Comparison of ENCODE assay signal across 14 mouse cellular contexts in the genomic region with DNA sequence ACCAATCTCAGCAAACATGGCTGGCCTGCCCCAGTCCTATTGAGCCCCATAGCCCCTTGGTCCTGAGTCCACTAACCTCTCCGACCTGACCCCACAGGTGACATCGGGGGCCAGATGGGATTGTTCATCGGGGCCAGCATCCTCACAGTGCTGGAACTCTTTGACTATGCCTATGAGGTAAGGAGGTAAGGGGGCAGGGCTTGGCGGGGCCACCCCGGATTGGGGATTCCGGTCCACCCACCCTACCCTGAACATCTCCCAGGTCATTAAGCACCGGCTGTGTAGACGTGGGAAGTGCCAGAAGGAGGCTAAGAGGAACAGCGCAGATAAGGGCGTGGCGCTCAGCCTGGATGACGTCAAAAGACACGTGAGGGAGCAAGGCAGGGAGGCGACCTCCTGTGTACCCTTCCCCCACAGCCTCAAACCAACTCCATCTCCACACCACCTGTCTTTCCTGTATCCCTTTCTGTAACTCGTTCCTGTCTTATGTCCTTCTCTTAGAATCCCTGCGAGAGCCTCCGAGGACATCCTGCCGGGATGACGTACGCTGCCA. TPM values are rescaled to one million over a fixed set of nuclear protein-coding genes. Genes with fewer than 3 reads are reported as not detected.
DNase-seq lines count a peak whose midpoint lies in the region; ATAC-seq and TF ChIP-seq lines count a peak whose summit lies in the region.
"Had no signal": no experiment of that assay in that cellular context is flagged by ENCODE, and none has a peak within 500 bp of the region (broad histone marks: within the 10 kb centered on the region; RNA-seq: fewer than 3 reads in every experiment).

No protein-coding gene starts in this region.

- H3K36me3 ChIP-seq in neural tube, embryonic 12.5 days, result peaks cover 33% of the 10 kb centered on the region
- H3K36me3 ChIP-seq in myocyte (ENCODE audit: control insufficient read depth, insufficient read depth), result no peaks in the 10 kb centered on the region
- H3K36me3 ChIP-seq: lung, embryonic 15.5 days had no signal

- H3K79me2 ChIP-seq in myocyte (ENCODE audit: control insufficient read depth, insufficient read depth), result peaks cover 21% of the 10 kb centered on the region

- no peak for DNase-seq in frontal cortex, postnatal 36 days (ENCODE audit: low spot score in 2 of 2)
- DNase-seq in neural tube, embryonic 10.5 days (ENCODE audit: extremely low spot score, low spot score), result no peak
- peak; percentile 78 for DNase-seq in brain, adult 2 months (ENCODE audit: low read depth, low spot score)
- no peak for DNase-seq in embryo, embryonic 9.5 days (ENCODE audit: extremely low spot score)
- no peak for DNase-seq in spleen, postnatal 36 days (ENCODE audit: low spot score in 2 of 2)
- DNase-seq: embryo, embryonic 11 days; heart, adult 2 months; midbrain, embryonic 14.5 days had no signal

- no peaks in the 10 kb centered on the region for H3K27me3 ChIP-seq in neural tube, embryonic 12.5 days (replicated peaks)
- peaks cover 39% of the 10 kb centered on the region for H3K27me3 ChIP-seq in myocyte (ENCODE audit: control insufficient read depth, insufficient read depth, insufficient read length)

- no peak overlapping the region for H3K9ac ChIP-seq in neural tube, embryonic 12.5 days
- H3K9ac ChIP-seq: lung, embryonic 15.5 days had no signal

- H3ac ChIP-seq in myocyte (ENCODE audit: control insufficient read depth, insufficient read length), result no peak overlapping the region

- WGBS in neural tube, embryonic 12.5 days, result 42% methylated on average over 20 of the region's 20 CpGs

- TF ChIP-seq POLR2A in myocyte (IDR thresholded peaks at IDR 0.05; ENCODE audit: insufficient read length, low read depth), result no peak

- H3K4me1 ChIP-seq in neural tube, embryonic 12.5 days, result peaks cover 18% of the 10 kb centered on the region

- 0 out of 2 replicates have a peak, but pooled peaks have one; percentile 10 for ATAC-seq in frontal cortex, adult (ENCODE audit: low TSS enrichment)
- ATAC-seq in neural tube, embryonic 12.5 days (ENCODE audit: low FRiP score, low read depth), result no peak
- ATAC-seq: forebrain, embryonic 16.5 days; hindbrain, postnatal 0 days had no signal

- H3K9me3 ChIP-seq in neural tube, embryonic 12.5 days, result no peaks in the 10 kb centered on the region
- H3K9me3 ChIP-seq: lung, embryonic 15.5 days had no signal

- H3K27ac ChIP-seq in neural tube, embryonic 12.5 days, result no peak overlapping the region
- H3K27ac ChIP-seq: heart, adult 2 months; hindbrain, postnatal 0 days; lung, embryonic 15.5 days had no signal

- H3K4me3 ChIP-seq in neural tube, embryonic 12.5 days, result no peak overlapping the region
- no peak overlapping the region for H3K4me3 ChIP-seq in myocyte
- H3K4me3 ChIP-seq: heart, adult 2 months; lung, embryonic 15.5 days had no signal

- peak overlapping the region; percentile 22; the same call in 1 of the 2 replicates for H3K4me2 ChIP-seq in neural tube, embryonic 12.5 days (replicated peaks)
- H3K4me2 ChIP-seq in myocyte (ENCODE audit: low read depth), result no peak overlapping the region
- H3K4me2 ChIP-seq: lung, embryonic 15.5 days had no signal

TF ChIP-seq in myocyte, 11 proteins besides CTCF, POLR2A, EP300 and RAD21:
- no peak for TF ChIP-seq REST (IDR thresholded peaks at IDR 0.05; ENCODE audit: insufficient read depth, insufficient read length)
- peak; percentile 16 for TF ChIP-seq USF1 (IDR thresholded peaks at IDR 0.05; ENCODE audit: low read depth)

RNA-seq across cellular contexts. Expression of a gene that starts 3.3 kb away (rescaled TPM):
- polyA plus RNA-seq in neural tube, embryonic 12.5 days (2016; fragmentation: Nextera tagmentation; extraction: Ambion mirVana), result 142 and 146 TPM in 2 replicates
- polyA plus RNA-seq in myocyte (2012; fragmentation: generic; extraction: Trizol), result 18.9 TPM

RNA-seq across cellular contexts. Expression of a gene that starts 6.7 kb away (rescaled TPM):
- not detected in 2 replicates for polyA plus RNA-seq in neural tube, embryonic 12.5 days (2016; fragmentation: Nextera tagmentation; extraction: Ambion mirVana)
- not detected for polyA plus RNA-seq in myocyte (2012; fragmentation: generic; extraction: Trizol)
- polyA plus RNA-seq: forebrain, embryonic 16.5 days; heart, adult 2 months; hindbrain, postnatal 0 days; lung, embryonic 15.5 days; midbrain, embryonic 14.5 days had no signal

RNA-seq across cellular contexts. Expression of a gene that starts 18.7 kb away (rescaled TPM):
- polyA plus RNA-seq in neural tube, embryonic 12.5 days (2016; fragmentation: Nextera tagmentation; extraction: Ambion mirVana), result 0.97 and 1.4 TPM in 2 replicates
- 6.9 TPM for polyA plus RNA-seq in myocyte (2012; fragmentation: generic; extraction: Trizol)

RNA-seq across cellular contexts. Expression of a gene that starts 26.8 kb away (rescaled TPM):
- 169 and 170 TPM in 2 replicates for polyA plus RNA-seq in neural tube, embryonic 12.5 days (2016; fragmentation: Nextera tagmentation; extraction: Ambion mirVana)
- 410 TPM for polyA plus RNA-seq in myocyte (2012; fragmentation: generic; extraction: Trizol)

RNA-seq across cellular contexts. Expression of a gene that starts 28.4 kb away (rescaled TPM):
- 54.3 and 62.6 TPM in 2 replicates for polyA plus RNA-seq in neural tube, embryonic 12.5 days (2016; fragmentation: Nextera tagmentation; extraction: Ambion mirVana)
- 2.0 TPM for polyA plus RNA-seq in myocyte (2012; fragmentation: generic; extraction: Trizol)
